Mouse (Mus musculus): ENCODE data around the gene Chst15. TPM values are rescaled to one million over a fixed set of nuclear protein-coding genes. Genes with fewer than 3 reads are reported as not detected.
A peak's percentile ranks its signal among the peaks of the same experiment; 100 is the strongest.

Gene Chst15
- polyA plus RNA-seq, 1 experiment: 5.7 TPM

DNA sequence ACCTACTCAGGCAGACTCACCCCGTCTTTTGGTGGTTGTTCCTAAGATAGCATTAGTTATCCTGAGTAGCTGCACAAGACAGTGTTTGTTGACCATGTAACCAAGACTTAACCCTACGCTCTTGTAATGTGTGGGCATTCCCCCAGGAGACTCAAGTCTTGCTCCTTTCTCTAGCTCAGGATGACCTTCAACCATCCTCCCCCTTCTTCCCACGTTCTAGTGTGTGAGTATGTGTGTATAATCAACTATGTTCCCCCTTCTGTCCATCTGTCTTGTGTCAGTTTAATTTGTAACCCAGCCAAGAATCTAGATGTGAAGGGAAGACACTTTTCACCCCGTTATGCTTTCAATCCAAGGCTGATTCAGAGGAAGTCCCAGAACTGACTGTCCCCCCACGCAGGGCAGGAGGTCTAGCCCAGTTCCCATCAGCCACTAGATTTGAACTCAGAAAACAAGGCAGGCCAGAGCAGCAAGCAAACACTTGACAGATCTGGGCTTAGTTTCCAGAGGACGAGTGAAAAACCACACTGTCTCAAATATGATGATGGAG lies 9.2 kb downstream of the Chst15 start:
- Histone ChIP-seq H3K27ac (ENCODE audit: insufficient read depth, low read depth, low read length) (peak overlapping the region; percentile 24), H3K4me3 (ENCODE audit: low read depth, low read length) (no peak overlapping the region), H3K27me3 (ENCODE audit: control insufficient read depth, insufficient read depth, low read length) (no peaks in the 10 kb centered on the region), H3K4me1 (ENCODE audit: control insufficient read depth, insufficient read depth, insufficient read length, low read length) (peaks cover 20% of the 10 kb centered on the region; the same call in 1 of the 2 replicates), H3K36me3 (ENCODE audit: control insufficient read depth, insufficient read depth, low read length) (no peaks in the 10 kb centered on the region)
- TF ChIP-seq POLR2A (IDR thresholded peaks at IDR 0.05; ENCODE audit: low read depth, low read length): no peak
- no peak for TF ChIP-seq CTCF (IDR thresholded peaks at IDR 0.05; ENCODE audit: extremely low read depth, insufficient read length, insufficient replicate concordance, low read depth, low read length)
- WGBS: 58% methylated on average over 6 of the region's 6 CpGs

GRCm38 (mm10) chr7:132306671-132307412 lies 10.2 kb downstream of the Chst15 start:
- WGBS: 92% methylated on average over 8 of the region's 8 CpGs
- no peak for TF ChIP-seq CTCF (IDR thresholded peaks at IDR 0.05; ENCODE audit: extremely low read depth, insufficient read length, insufficient replicate concordance, low read depth, low read length)
- TF ChIP-seq POLR2A (IDR thresholded peaks at IDR 0.05; ENCODE audit: low read depth, low read length): no peak
- Histone ChIP-seq H3K27me3 (ENCODE audit: control insufficient read depth, insufficient read depth, low read length) (no peaks in the 10 kb centered on the region), H3K4me3 (ENCODE audit: low read depth, low read length) (no peak overlapping the region), H3K36me3 (ENCODE audit: control insufficient read depth, insufficient read depth, low read length) (no peaks in the 10 kb centered on the region), H3K4me1 (ENCODE audit: control insufficient read depth, insufficient read depth, insufficient read length, low read length) (peaks cover 22% of the 10 kb centered on the region; the same call in 1 of the 2 replicates), H3K27ac (ENCODE audit: insufficient read depth, low read depth, low read length) (no peak overlapping the region)

GRCm38 (mm10) chr7:132305492-132306375 lies 11.3 kb downstream of the Chst15 start:
- WGBS: 83% methylated on average over 5 of the region's 5 CpGs
- Histone ChIP-seq H3K27me3 (ENCODE audit: control insufficient read depth, insufficient read depth, low read length) (no peaks in the 10 kb centered on the region), H3K4me3 (ENCODE audit: low read depth, low read length) (no peak overlapping the region), H3K36me3 (ENCODE audit: control insufficient read depth, insufficient read depth, low read length) (no peaks in the 10 kb centered on the region), H3K27ac (ENCODE audit: insufficient read depth, low read depth, low read length) (no peak overlapping the region), H3K4me1 (ENCODE audit: control insufficient read depth, insufficient read depth, insufficient read length, low read length) (peaks cover 22% of the 10 kb centered on the region; the same call in 1 of the 2 replicates)
- TF ChIP-seq CTCF (IDR thresholded peaks at IDR 0.05; ENCODE audit: extremely low read depth, insufficient read length, insufficient replicate concordance, low read depth, low read length) (no peak), POLR2A (IDR thresholded peaks at IDR 0.05; ENCODE audit: low read depth, low read length) (no peak)

- Histone ChIP-seq H3K36me3 (ENCODE audit: control insufficient read depth, insufficient read depth, low read length) (no peaks in the 10 kb centered on the region), H3K4me1 (ENCODE audit: control insufficient read depth, insufficient read depth, insufficient read length, low read length) (peaks cover 24% of the 10 kb centered on the region; the same call in 1 of the 2 replicates), H3K4me3 (ENCODE audit: low read depth, low read length) (no peak overlapping the region), H3K27me3 (ENCODE audit: control insufficient read depth, insufficient read depth, low read length) (no peaks in the 10 kb centered on the region), H3K27ac (ENCODE audit: insufficient read depth, low read depth, low read length) (peak overlapping the region; percentile 16; the same call in 1 of the 2 replicates)
- TF ChIP-seq CTCF (IDR thresholded peaks at IDR 0.05; ENCODE audit: extremely low read depth, insufficient read length, insufficient replicate concordance, low read depth, low read length): no peak
- no peak for TF ChIP-seq POLR2A (IDR thresholded peaks at IDR 0.05; ENCODE audit: low read depth, low read length)
- 70% methylated on average over 8 of the region's 8 CpGs for WGBS
Measured at GRCm38 (mm10) chr7:132304424-132305085, 12.5 kb downstream of the Chst15 start.

DNA sequence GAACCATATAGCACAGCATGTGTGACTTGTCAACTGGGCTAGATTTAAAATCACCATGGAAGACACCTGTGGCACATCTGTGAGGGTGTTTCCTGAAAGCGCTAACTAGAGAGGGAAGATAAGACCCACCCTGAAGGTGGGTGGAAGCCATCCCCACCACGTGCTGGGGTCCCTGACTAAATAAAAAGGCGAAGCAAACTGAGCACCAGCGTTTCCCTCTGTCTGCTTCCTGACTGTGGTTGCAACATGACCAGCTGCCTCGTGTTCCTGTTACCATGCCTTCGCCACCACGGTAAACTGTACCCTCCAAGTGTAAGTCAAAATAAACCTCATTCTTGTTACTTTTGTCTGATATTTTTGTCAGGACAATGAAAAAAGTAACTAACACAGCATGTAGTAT lies 13.0 kb downstream of the Chst15 start:
- H3K27ac ChIP-seq (ENCODE audit: insufficient read depth, low read depth, low read length): no peak overlapping the region
- peaks cover 24% of the 10 kb centered on the region; the same call in 1 of the 2 replicates for H3K4me1 ChIP-seq (ENCODE audit: control insufficient read depth, insufficient read depth, insufficient read length, low read length)
- TF ChIP-seq CTCF (IDR thresholded peaks at IDR 0.05; ENCODE audit: extremely low read depth, insufficient read length, insufficient replicate concordance, low read depth, low read length) (no peak), POLR2A (IDR thresholded peaks at IDR 0.05; ENCODE audit: low read depth, low read length) (no peak)
- H3K4me3 ChIP-seq (ENCODE audit: low read depth, low read length): no peak overlapping the region
- H3K27me3 ChIP-seq (ENCODE audit: control insufficient read depth, insufficient read depth, low read length): no peaks in the 10 kb centered on the region
- 64% methylated on average over 7 of the region's 7 CpGs for WGBS
- H3K36me3 ChIP-seq (ENCODE audit: control insufficient read depth, insufficient read depth, low read length): no peaks in the 10 kb centered on the region

DNA sequence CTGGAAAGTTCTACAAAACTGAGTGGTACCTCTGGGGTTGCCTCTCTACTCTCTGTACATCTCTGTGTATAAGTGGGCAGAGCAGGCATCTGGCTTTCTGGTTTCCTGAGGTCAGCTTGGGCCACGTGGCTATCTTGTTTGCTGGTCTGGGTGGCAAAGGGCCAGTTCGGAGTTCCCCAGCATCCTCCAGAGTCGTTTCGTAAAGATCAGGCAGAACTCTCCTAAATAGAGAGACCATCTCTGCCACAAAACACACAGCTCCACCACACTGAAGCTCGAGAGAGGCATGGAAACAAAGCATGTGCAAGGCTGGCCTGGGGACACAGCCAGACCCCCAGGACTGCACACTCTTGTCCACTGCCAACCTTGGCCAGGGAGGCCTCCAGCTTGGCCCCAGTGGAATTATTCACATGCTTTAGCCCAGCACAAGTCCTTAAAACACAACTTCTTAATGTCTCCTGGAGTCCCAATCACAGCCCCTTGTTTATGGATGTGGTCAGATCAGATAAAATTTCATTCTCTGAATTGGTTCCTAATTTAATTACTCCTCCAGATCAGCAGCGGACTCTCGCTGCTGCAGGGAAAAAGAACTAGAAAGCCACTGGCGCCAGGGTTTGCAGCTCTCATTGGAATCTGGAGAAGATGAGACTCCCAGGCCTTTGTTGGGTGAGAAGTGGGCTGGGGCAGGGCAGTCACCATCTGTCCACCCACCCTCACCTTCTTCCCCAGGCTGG lies 14.4 kb downstream of the Chst15 start:
- no peak overlapping the region for H3K4me3 ChIP-seq (ENCODE audit: low read depth, low read length)
- H3K27me3 ChIP-seq (ENCODE audit: control insufficient read depth, insufficient read depth, low read length): no peaks in the 10 kb centered on the region
- H3K36me3 ChIP-seq (ENCODE audit: control insufficient read depth, insufficient read depth, low read length): no peaks in the 10 kb centered on the region
- WGBS: 67% methylated on average over 8 of the region's 8 CpGs
- H3K4me1 ChIP-seq (ENCODE audit: control insufficient read depth, insufficient read depth, insufficient read length, low read length): peaks cover 24% of the 10 kb centered on the region; the same call in 1 of the 2 replicates
- TF ChIP-seq POLR2A (IDR thresholded peaks at IDR 0.05; ENCODE audit: low read depth, low read length) (no peak), CTCF (IDR thresholded peaks at IDR 0.05; ENCODE audit: extremely low read depth, insufficient read length, insufficient replicate concordance, low read depth, low read length) (no peak)
- peak overlapping the region; percentile 51 for H3K27ac ChIP-seq (ENCODE audit: insufficient read depth, low read depth, low read length)

Data from small intestine, adult 2 months (tissue).